Mouse (Mus musculus) spleen, adult 2 months (tissue): Measurements from ENCODE around the gene Des. TPM values are rescaled to one million over a fixed set of nuclear protein-coding genes. Genes with fewer than 3 reads are reported as not detected.

Experiments
- DNase-seq, 2 experiments: peaks; one replicate each; pipeline versions ENCODE4 v3.0.0 to v3.0.0-alpha.2; 2012 to 2021; ENCODE audit warnings: low spot score in 2 of 2, low read depth in 1 of 2
- H3K27ac ChIP-seq: fragments of 200-500 bp; 2 replicates; pipeline ENCODE4 v1.5.1; 2012; ENCODE audit warnings: low read length, inconsistent platforms; ENCODE audit not compliant: insufficient read depth
- H3K27me3 ChIP-seq: fragments of 200-500 bp; 2 replicates; pipeline ENCODE4 v1.6.1; 2012; ENCODE audit warnings: mild to moderate bottlenecking, moderate library complexity, low read length, inconsistent platforms; ENCODE audit not compliant: control insufficient read depth, insufficient read depth
- H3K36me3 ChIP-seq: fragments of 200-500 bp; 2 replicates; pipeline ENCODE4 v1.6.1; 2012; ENCODE audit warnings: mild to moderate bottlenecking, low read length, inconsistent platforms; ENCODE audit not compliant: control insufficient read depth, insufficient read depth
- H3K4me1 ChIP-seq: fragments of 200-500 bp; 2 replicates; pipeline ENCODE4 v1.6.1; 2011; ENCODE audit warnings: inconsistent platforms; ENCODE audit not compliant: control insufficient read depth, insufficient read depth, insufficient read length
- H3K4me3 ChIP-seq: fragments of 200-500 bp; 2 replicates; pipeline ENCODE4 v1.5.1; 2011; ENCODE audit warnings: mild to moderate bottlenecking, inconsistent platforms; ENCODE audit not compliant: insufficient read depth, insufficient read length; ENCODE audit errors: extremely low read depth
- CTCF ChIP-seq: fragments of 200-500 bp; IDR thresholded peaks from 2 replicates; pipeline ENCODE4 v1.5.1; 2011; ENCODE audit warnings: mild to moderate bottlenecking, inconsistent platforms; ENCODE audit not compliant: insufficient read depth, insufficient read length, insufficient replicate concordance; ENCODE audit errors: extremely low read depth
- POLR2A ChIP-seq: fragments of 200-500 bp; IDR thresholded peaks from 2 replicates; pipeline ENCODE4 v1.6.1; 2011; ENCODE audit warnings: low read depth, low read length, inconsistent platforms
- WGBS: fragments of 180-500 bp; shearing (Covaris S2); methylation state at CpG from one replicate; pipeline ENCODE4 v1.1.7; 2018; 5-methylcytosine and 5-hydroxymethylcytosine counted together
- polyA plus RNA-seq: library from polyadenylated mRNA; depleted of rRNA; stranded (reverse); fragments of >200 nt; gene quantifications from 2 replicates; pipeline ENCODE4 v1.2.3, GENCODE M21; 2012

Gene Des
- polyA plus RNA-seq, 1 experiment = 40.5 TPM

DNA sequence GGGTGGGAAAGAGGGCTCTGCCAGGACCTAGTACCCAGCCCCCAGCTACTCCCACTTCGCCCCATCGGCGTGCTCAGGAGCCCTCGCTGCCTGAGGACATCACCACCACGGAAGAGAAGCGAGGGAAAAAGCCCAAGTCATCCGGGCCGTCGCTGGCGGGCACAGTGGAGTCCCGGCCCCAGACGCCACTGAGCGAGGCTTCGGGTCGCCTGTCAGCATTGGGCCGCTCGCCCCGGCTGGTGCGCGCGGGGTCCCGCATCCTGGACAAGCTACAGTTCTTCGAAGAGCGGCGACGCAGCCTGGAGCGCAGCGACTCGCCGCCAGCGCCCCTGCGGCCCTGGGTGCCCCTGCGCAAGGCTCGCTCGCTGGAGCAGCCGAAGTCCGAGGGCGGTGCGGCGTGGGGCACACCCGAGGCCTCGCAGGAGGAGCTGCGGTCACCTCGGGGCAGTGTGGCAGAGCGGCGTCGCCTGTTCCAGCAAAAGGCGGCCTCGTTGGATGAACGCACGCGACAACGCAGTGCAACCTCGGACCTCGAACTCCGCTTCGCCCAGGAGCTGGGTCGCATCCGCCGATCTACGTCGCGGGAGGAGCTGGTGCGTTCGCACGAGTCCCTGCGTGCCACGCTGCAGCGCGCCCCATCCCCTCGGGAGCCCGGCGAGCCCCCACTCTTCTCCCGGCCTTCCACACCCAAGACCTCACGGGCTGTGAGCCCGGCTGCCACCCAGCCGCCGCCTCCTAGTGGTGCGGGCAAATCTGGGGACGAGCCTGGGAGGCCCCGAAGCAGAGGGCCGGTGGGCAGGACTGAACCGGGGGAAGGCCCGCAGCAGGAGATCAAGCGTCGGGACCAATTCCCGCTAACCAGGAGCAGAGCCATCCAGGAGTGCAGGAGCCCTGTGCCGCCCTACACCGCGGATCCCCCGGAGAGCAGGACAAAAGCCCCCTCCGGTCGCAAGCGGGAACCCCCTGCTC, 28.1 kb downstream of the Des start:
- Histone ChIP-seq H3K4me3 (no peak overlapping the region), H3K36me3 (no peaks in the 10 kb centered on the region), H3K4me1 (peaks cover 3% of the 10 kb centered on the region; the same call in 1 of the 2 replicates), H3K27ac (no peak overlapping the region), H3K27me3 (peaks cover 10% of the 10 kb centered on the region)
- TF ChIP-seq CTCF = no peak
- TF ChIP-seq POLR2A = no peak
- no peak for DNase-seq
- 13% methylated on average over 94 of the region's 94 CpGs for WGBS

DNA sequence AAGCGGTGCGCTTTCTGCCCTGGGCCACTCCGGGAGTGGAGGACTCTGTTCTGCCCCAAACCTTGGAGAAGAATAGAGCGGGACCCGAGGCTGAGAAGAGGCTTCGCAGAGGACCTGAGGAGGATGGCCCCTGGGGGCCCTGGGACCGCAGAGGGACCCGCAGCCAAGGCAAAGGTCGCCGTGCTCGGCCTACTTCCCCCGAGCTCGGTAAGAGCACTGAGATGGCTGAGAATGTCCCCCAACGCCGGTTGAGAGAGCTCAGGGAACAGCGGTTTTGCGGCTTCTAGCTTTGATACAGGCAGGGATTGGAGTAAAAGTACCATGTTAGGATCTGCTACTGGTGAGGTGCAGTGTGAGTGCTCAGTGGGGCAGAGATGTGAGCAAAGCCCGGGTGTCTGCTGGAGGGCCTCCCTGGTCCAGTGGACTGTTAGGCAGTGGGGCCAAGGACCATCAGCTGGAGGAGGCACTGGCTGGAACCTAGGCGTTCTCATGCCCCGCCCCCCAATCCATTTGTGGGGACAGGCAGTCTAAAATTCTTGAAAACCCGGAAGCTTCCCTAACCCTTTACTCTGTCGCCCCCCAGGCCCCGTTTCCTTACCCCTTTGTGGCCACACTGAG, 28.9 kb downstream of the Des start:
- WGBS = 26% methylated on average over 23 of the region's 23 CpGs
- DNase-seq = no peak
- Histone ChIP-seq H3K36me3 (no peaks in the 10 kb centered on the region), H3K4me3 (no peak overlapping the region), H3K4me1 (peaks cover 3% of the 10 kb centered on the region; the same call in 1 of the 2 replicates), H3K27ac (no peak overlapping the region), H3K27me3 (peaks cover 8% of the 10 kb centered on the region)
- TF ChIP-seq POLR2A = no peak
- TF ChIP-seq CTCF = no peak

DNA sequence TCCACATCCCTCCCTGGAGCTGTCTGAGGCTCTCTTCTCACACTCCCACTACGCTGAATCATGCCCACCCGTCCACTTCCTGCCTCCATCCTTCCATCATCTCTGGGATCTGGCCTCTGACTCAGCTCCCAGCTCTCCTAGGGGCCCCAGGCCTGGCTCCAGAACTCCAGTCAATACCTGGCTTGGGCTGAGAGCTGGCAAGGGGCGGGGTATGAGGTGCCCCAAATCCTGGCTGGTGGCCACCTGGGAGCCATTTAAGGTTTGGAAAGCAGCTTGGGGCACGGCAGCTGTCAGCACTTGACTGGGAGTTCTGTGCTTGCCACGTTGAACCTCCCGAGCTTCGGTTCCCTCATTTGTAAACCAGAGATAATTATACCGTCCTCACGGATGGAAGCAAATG, 33.0 kb downstream of the Des start:
- TF ChIP-seq CTCF (no peak), POLR2A (no peak)

DNA sequence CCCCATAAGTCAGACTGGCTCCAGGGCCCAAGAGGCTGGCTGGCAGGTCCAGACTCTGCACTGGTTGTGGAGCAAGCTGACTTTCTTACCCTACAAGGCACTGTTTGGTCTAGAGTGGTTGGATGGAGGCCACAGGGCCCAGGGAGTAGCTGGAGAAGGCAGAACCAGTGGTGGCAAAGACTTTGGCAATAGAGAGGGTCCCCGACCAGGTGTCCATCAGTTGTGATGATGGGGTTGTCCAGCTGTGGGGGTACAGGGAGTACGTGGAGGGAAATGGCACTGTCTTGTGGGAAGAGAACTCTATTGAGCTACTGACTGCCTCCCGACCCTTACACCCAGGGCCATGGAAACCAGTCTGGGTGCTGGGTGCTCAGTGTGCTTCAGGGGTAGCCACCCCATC, 33.7 kb downstream of the Des start:
- peaks cover under 1% of the 10 kb centered on the region; the same call in 1 of the 2 replicates for H3K27me3 ChIP-seq
- TF ChIP-seq CTCF (no peak), POLR2A (no peak)
- no peak for DNase-seq
- H3K4me3 ChIP-seq = no peak overlapping the region
- WGBS = 81% methylated on average over 3 of the region's 3 CpGs
- no peaks in the 10 kb centered on the region for H3K4me1 ChIP-seq
- H3K27ac ChIP-seq = no peak overlapping the region
- H3K36me3 ChIP-seq = no peaks in the 10 kb centered on the region

More for the DNA sequence above, 33.0 kb downstream of the Des start:
- WGBS = 73% methylated on average over 9 of the region's 9 CpGs
- Histone ChIP-seq H3K4me1 (peaks cover 2% of the 10 kb centered on the region; the same call in 1 of the 2 replicates), H3K4me3 (no peak overlapping the region), H3K36me3 (no peaks in the 10 kb centered on the region), H3K27me3 (peaks cover 5% of the 10 kb centered on the region), H3K27ac (no peak overlapping the region)
- DNase-seq = no peak

DNA sequence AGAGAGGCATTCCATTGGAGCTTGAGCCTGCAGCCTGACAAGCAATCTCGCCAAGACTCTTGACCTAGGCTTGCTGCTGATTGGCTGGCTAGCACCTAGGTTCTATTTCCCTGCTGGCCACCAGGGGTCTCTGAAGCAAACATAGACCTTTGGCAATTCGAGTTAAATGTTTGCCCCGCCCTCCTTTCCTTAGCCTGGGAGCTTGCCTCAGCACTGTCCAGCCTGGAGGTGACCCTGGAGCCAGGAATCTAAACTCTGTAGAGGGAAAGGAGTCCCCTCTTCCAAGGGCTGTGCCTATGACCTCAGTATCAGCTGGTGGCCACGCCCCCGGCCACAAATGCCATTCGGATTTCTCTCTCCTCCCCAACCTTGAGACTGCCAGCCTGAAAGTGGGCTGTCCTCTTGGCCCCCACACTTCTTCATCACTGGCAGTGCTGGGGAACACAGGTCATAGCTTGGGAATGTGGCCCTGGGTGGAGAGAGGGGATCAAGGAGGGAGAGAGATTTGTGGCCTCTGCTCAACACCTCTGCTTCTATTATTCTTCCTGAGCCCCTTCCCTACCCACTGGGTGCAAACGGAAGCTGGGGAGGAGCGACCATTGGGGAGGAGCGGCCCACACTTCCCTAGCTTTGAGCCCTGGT, 38.8 kb downstream of the Des start:
- no peaks in the 10 kb centered on the region; the same call in 1 of the 2 replicates for H3K4me1 ChIP-seq
- no peaks in the 10 kb centered on the region for H3K36me3 ChIP-seq
- 24% methylated on average over 9 of the region's 9 CpGs for WGBS
- H3K27ac ChIP-seq = no peak overlapping the region
- DNase-seq = peak in 1 of 2 experiments; percentile 35
- H3K27me3 ChIP-seq = no peaks in the 10 kb centered on the region
- H3K4me3 ChIP-seq = no peak overlapping the region
- no peak for TF ChIP-seq POLR2A
- TF ChIP-seq CTCF = peak; percentile 23; the same call in 1 of the 2 replicates

DNA sequence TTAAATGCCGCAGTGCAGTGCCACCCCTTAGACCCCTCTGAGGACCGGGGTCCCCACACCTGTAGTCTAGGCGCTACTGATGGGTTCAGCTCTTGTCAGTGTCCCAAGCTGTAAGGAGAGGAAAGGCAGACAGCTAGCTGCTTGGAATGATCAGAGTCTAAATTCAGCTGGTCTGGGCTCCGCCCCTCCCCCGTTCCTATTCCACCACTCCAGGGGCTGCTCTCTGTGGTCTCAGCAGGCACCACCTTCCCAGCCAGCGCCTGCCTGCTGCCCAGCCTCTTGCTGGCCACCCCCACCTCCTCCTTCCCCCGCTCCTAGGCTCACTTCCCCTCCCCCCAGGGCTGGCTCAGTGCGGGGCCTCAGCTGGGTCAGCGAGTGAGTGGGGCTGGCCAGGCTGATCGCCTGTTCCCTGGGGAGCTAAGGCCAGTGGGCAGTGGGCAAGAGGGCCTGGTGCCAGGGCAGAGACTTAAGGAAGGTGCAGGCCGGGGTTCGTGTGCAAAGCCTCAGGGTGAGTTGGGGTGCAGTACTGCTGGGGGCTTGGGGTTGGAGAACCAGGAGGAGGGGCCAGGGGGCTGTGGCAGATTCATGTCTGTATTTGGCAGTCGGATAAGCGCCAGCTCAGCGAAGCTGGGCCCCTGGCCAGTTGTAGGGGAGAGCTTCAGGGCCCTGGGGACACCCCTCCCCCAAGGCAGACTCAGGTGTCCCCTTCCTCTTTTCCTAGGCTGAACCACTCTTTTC, 39.8 kb downstream of the Des start:
- no peak for TF ChIP-seq CTCF
- TF ChIP-seq POLR2A = no peak
- no peak for DNase-seq
- H3K4me3 ChIP-seq = no peak overlapping the region
- H3K36me3 ChIP-seq = no peaks in the 10 kb centered on the region
- H3K27ac ChIP-seq = no peak overlapping the region
- WGBS = 37% methylated on average over 15 of the region's 15 CpGs
- H3K4me1 ChIP-seq = no peaks in the 10 kb centered on the region; the same call in 1 of the 2 replicates
- no peaks in the 10 kb centered on the region for H3K27me3 ChIP-seq
